Mouse (Mus musculus) cortical plate, adult 2 months (tissue): ENCODE data around the gene Adra2c.

Source experiments
- CTCF ChIP-seq: fragments of 200-500 bp; IDR thresholded peaks from 2 replicates; pipeline ENCODE4 v1.5.1; 2011; ENCODE audit warnings: mild to moderate bottlenecking, control low read depth, low read length; ENCODE audit not compliant: insufficient read depth; ENCODE audit errors: extremely low read depth
- POLR2A ChIP-seq: fragments of 200-500 bp; IDR thresholded peaks from 2 replicates; pipeline ENCODE4 v1.6.1; 2011; ENCODE audit warnings: mild to moderate bottlenecking, low read length, control low read depth; ENCODE audit not compliant: insufficient read depth; ENCODE audit errors: extremely low read depth

DNA sequence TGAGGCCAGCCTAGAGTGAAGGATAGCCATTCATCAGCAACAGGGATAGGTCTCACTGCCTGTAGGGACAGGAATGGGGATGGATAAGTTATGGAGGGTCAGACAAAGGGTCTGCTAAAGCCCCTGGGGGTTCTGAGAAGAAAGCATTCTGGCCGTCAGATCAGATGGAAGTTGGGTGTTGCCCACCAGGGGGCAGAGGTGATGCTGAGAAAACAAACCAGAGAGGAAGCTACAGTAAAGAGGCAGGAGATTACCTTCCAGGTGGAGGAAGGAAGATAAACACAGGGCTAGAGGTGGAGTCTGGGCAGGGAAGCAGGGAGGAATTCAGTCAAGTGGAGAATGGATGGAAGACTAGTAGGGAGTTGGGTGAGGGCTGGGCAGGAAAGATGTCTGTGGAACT, 33.9 kb upstream of the Adra2c start:
- TF ChIP-seq CTCF: peak; percentile 45
- no peak for TF ChIP-seq POLR2A
